Mouse (Mus musculus) gastrocnemius, adult 8-10 months (tissue): ENCODE results near the gene Edar. TPM values are rescaled to one million over a fixed set of nuclear protein-coding genes. Genes with fewer than 3 reads are reported as not detected.
A peak's percentile ranks its signal among the peaks of the same experiment; 100 is the strongest.

Experiments used
- DNase-seq, 2 experiments: peaks; one replicate each; pipeline ENCODE4 v3.0.0; 2022; ENCODE audit warnings: low spot score in 2 of 2
- total RNA-seq, 4 experiments: library from RNA; stranded (reverse); gene quantifications; 2 replicates each; pipeline ENCODE4 v1.2.4; 2022

Gene Edar
- total RNA-seq, 4 experiments from 2014 or later: 0.11 TPM; not detected in 3

GRCm38 (mm10) chr10:58604779-58605178 is 70.7 kb downstream of the Edar start:
- DNase-seq: peak; percentile 75 to 86

- no peak for DNase-seq
Observed at GRCm38 (mm10) chr10:58601946-58602345, 73.5 kb downstream of the Edar start.

DNA sequence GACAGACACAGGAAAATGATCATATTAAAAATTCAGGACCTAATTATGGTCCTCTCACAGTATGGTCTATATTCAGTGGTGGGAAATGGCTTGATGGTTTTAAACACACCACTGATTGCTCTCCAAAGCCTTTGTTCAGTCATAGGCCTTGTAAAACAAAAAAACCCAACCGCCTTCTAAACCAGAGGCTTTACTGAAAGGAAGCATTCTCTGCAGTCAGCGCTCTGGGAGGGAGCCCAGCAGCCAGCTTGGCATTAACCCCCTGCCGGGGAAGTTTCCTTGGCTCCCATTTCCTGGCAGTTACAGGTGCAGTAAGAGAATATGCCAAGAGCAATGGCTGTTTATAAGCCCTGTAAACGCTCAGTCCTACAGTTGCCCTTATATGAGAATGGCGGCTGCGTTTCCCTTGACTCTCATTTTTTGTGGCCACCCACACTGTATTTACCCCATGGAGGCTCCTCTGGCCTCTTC is 74.0 kb downstream of the Edar start:
- DNase-seq: peak; percentile 20 to 38

DNA sequence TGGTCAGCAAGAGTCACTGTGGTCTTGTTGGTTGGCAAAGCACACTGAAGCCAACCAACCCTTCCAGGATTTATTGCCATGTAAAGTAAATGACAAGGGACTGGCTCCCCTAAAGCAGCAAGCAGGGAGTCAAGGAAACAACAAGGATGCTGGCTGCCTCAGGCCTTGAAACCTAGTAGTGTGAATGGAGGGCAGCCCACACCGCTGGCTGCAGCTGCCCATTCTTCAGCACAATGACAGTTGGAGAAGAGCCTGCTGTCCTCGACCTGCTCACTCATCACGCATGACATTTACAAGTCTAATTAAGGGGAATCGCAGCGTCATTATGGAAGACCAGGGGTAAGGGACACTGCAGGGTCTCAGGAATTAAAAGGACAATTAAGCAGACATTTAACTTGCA is 74.5 kb downstream of the Edar start:
- no peak for DNase-seq

- DNase-seq: no peak
Observed at GRCm38 (mm10) chr10:58600151-58600550, 75.3 kb downstream of the Edar start.

DNA sequence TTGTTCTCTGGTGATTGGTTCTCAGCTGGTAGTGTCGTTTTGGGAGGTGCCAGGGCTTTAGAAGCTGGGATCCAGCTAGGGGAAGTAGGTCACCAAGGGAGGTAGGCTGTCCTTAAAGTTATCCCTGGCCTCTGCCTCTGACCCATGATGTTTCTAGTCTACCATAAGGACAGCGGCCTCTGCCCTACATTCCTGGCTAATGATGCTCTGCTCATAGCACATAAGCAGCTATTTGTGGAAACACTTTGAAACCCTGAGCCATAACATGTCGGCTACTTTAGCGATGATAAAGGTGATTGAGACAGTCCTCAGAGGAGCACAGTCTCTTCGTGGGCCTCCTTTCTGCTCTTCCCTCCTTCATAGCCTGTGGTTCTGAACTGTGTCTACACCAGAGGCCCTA is 79.6 kb downstream of the Edar start:
- no peak for DNase-seq

- DNase-seq: no peak
Observed at GRCm38 (mm10) chr10:58595197-58595596, 80.3 kb downstream of the Edar start.

GRCm38 (mm10) chr10:58594486-58594885 is 81.0 kb downstream of the Edar start:
- no peak for DNase-seq

DNA sequence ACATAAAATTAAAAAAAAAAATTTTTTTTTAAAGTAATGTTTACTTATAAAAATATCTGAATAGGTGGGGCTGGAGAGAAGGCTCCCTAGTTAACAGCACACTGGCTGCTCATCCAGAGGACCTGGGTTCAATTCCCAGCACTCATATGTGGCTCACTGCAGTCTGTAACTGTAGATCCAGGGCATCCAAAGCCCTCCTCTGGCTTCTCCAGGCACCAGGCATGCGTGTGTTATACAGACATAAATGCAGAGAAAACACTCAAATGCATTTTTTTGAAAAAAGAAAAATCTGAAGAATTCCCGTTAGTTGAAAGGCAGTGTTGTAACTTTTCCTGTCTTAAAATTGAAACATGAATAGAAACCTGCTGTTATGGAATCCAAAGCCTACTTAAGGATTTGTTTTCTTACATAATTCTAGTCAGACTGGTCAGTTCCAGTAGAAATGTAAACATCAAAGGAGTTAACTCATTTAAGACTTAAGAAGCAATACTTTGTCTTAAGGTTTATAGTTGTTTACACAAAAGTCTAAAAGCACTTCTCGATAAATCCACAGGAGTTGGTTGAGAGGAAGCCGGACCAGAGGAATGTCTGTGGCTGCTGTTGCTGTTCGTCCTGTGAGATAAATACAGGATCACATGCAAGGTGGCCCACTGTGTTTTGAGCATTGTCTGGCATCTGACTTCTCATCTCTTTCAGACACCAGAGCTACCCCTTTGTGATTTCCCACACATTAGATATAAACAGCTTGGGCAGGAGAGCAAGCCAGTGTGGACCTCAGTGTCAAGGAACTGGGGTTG is 89.8 kb downstream of the Edar start:
- DNase-seq: no peak

DNA sequence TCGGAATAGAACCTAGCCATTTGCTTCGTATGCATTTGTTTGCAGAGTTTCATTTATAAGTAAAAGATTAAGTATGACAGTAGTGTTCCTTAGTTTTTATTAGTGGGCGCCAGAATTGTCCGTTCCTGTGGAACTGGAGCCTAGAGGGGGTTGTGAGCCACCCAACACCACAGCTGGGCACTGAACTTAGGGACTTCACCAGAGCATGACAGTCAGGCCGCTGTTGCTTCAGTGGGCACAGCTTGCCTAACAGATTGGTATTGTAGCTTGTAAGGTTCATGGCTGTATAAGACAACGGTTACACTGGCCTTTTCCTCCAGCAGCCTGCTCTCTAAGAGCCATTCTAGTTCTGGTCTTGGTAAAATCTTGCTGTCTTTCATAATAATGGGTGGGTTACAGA is 114.9 kb downstream of the Edar start:
- no peak for DNase-seq

DNA sequence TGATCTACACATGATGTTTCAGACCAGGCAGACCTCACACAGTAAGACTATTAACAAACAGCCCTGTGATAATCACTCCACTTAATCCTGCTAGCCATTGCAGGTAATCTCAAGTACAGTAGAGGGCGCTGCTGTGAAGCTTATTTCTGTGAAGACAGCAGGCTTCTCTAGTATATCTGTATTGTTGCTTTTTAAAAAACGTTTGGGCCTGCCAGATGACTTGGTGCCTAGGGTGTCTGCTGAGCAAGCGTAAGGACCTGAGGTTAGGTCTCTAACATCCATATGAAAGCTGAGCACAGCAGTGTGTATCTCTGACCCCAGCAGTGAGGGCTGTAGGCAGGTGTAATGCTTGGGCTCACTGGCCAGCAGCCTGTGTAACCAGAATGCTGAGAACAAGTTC is 115.6 kb downstream of the Edar start:
- DNase-seq: no peak

GRCm38 (mm10) chr10:58559098-58559497 is 116.4 kb downstream of the Edar start:
- peak; percentile 16 to 17 for DNase-seq

DNA sequence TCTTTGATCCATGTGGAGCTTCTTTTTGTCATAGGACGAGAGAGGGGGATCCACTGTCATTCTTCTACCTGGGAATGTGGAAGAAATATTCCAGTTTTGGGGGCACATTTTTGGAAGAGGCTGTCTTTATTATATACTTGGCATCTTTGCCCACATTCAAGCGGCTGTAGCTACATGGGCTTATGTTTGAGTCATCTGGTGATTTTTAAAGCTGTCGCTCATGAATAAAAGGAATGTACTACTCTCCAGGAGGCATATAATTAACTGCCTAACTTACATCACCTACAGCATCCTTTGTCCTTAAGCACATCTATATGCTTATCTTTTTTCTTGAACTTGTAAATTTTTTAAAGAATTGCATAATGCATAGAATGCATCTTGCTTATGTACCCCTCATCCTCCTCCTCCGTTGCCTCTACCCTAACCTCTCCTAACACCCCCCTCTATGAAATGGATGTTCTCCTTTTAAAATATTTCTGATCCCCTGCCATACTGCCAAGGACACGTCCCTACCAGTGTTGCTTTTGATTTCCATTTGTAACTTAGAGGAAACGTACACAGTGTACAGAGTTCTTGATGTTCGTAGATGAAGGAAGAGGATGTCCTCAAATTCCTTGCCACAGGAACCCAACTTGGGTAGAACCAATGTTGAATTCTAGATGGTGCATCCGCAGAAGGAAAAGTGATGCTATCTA is 120.6 kb downstream of the Edar start:
- no peak for DNase-seq

Other genes starting within 250 kb of the Edar start
- gene Ranbp2, start 228.7 kb downstream of the Edar start, total RNA-seq: 10 to 100 TPM; 46.3 to 53.8 (median 47.4) TPM
- under 1 TPM; 0.11 to 0.22 (median 0.20) TPM for gene Ccdc138, start 177.7 kb downstream of the Edar start, total RNA-seq
- gene Gm17542, start 42.6 kb upstream of the Edar start, total RNA-seq: not detected
- gene Sh3rf3, start 137.7 kb upstream of the Edar start, total RNA-seq: under 1 TPM; 0.24 to 0.45 (median 0.37) TPM